Mouse (Mus musculus) ovary, adult 10 weeks (tissue): ENCODE results near the gene Fry. TPM values are rescaled to one million over a fixed set of nuclear protein-coding genes. Genes with fewer than 3 reads are reported as not detected.

Experiments
- polyA plus RNA-seq: library from polyadenylated mRNA; stranded (reverse); fragments of 350-450 nt; fragmentation: Illumina TruSeq; extraction: RNeasy Lipid Tissue Mini Kit (QIAGEN cat#74804); gene quantifications from one replicate; pipeline ENCODE4 v1.2.3, GENCODE M21; 2014

Fry gene
- polyA plus RNA-seq, result 18.9 TPM

DNA sequence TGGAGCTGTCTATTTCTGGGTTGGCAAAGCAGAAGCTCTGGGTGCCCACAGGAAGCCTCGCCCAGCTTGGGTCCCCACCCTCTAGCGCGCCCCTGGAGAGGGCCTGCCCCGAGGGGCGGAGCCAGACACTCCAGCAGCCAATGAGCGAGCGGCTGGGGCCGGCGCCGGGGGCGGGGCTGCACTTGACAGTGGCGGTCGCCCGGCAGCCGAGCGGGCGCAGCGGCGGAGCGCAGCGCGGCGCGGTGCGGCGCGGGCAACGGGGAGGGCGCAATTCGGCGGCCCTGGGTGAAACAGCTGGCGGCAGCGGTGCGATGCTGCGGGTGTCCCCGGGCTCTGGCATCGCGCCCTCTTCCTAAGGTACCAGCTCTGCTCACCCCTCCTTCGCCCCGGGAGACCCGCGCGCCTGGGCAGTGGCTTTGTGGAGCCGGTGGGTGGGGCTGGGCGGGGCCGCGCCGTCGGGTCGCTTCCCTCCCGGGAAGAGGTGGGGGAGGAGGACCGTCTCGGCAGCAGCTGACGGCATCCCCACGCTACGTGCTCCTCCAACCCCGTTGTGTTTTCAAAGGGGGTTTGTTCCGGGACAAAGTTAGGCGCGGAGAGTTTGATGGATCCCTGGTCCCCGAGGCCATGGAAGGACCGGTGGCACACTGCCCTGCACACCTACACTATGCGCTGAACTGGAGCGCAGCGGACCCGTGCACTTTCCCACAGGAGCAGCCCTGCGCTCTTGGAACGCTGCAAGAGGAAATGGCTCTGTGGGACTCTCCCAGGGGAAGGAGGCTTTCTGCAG is at the start of gene Fry:
Gene Fry, plus strand, starts transcription at position 191 of the 787 bp plus-strand sequence.

DNA sequence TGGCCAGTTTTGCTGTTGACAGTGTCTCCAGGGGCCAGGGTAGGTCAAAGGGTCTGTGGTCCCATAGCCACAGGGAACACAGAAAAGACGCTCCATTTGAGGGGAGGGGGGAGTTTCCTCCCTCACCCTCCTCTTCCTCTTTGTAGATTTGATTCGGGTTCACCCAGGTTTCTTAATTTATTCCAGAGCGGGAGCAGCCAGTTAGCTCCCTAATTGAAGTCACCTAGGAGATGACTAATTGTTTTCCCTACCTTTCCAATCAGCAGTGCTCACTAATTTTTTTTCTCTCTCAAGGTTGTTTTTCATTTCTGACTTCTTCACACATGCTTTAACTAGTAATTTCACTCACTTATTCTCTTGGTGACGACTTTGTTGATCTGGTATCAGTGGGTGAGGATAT is 399.6 kb downstream of the Fry start, which contains the start of gene Zar1l:
Gene Zar1l, minus strand, starts transcription at position 101 of the 400 bp plus-strand sequence.

DNA sequence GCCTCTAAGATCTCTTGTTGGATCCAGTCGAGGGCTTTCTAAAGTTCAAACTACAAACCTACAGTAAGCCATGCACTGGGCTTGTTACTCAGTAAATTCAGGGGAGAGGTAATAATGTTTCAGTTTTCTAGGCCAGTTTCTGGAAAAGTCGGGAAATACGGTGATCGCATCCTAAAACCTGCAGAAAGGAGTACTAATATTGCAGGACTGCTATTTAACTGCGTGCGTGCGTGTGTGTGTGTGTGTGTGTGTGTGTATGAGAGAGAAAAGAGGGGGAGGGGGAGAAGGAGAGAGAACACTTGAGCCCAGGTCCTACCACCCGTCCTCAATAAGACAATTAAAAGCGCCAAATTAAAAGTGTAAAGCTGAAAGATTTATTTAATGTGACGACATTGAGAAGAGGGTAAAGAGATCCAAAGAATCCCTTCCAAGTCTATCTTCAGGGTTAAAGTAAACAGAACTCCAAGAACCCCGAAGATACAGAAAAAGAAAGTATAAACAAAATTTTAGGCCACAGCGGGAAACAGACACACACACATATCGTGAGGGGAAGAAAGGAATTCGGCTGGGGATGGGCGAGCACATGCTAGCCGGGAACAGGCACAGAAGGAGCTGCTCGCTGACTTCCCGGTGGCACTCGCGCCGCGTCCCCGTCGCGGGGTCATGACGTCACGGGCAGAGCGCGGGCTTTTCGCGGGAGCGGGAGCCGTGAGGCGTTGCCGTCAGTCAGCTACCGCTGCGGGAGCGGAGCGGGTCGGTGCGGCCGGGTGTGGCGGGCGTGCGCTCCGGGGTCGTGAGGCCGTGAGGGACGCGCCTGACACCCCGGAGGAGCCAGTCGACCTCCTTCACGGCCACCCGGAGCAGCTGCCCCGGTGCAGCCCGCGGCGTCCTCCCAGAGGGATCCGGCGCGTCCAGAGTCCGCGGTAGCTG is 403.8 kb downstream of the Fry start, which contains the start of gene Brca2:
Gene Brca2, plus strand, starts transcription at position 694 of the 930 bp plus-strand sequence.

Other genes with a start within 250 kb of the Fry start
- 0.66 TPM for gene Rxfp2, start 100.0 kb upstream of the Fry start, polyA plus RNA-seq